Mouse (Mus musculus) midbrain, embryonic 11.5 days (tissue): ENCODE data around the gene Nubp1. TPM values are rescaled to one million over a fixed set of nuclear protein-coding genes. Genes with fewer than 3 reads are reported as not detected.

Experiments
- polyA plus RNA-seq: library from polyadenylated mRNA; unstranded; fragments of >200 nt; fragmentation: Nextera tagmentation; extraction: Ambion mirVana; gene quantifications from 2 replicates; pipeline ENCODE4 v1.2.1, GENCODE M21; 2014

The Nubp1 gene
- polyA plus RNA-seq, 1 experiment from 2014 or later = 71.8 TPM

Other genes starting within 250 kb of the Nubp1 start
- gene Rpl39l, start 241.7 kb upstream of the Nubp1 start, polyA plus RNA-seq = not detected in 2 replicates
- 0.66 and 1.2 TPM in 2 replicates for gene Atf7ip2, start 219.2 kb upstream of the Nubp1 start, polyA plus RNA-seq
- gene Emp2, start 98.0 kb upstream of the Nubp1 start, polyA plus RNA-seq = 3.2 and 4.3 TPM in 2 replicates
- 0.16 and 0.18 TPM in 2 replicates for gene Tekt5, start 16.5 kb upstream of the Nubp1 start, polyA plus RNA-seq
- 24.5 and 25.0 TPM in 2 replicates for gene Tvp23a, start 35.4 kb downstream of the Nubp1 start, polyA plus RNA-seq
- gene Ciita, start 68.1 kb downstream of the Nubp1 start, polyA plus RNA-seq = 0.14 and 0.34 TPM in 2 replicates
- 23.8 and 27.3 TPM in 2 replicates for gene Dexi, start 131.1 kb downstream of the Nubp1 start, polyA plus RNA-seq
- 41.2 and 43.4 TPM in 2 replicates for gene Clec16a, start 133.4 kb downstream of the Nubp1 start, polyA plus RNA-seq